10 mouse cellular contexts compared by ENCODE assay signal in the genomic region with DNA sequence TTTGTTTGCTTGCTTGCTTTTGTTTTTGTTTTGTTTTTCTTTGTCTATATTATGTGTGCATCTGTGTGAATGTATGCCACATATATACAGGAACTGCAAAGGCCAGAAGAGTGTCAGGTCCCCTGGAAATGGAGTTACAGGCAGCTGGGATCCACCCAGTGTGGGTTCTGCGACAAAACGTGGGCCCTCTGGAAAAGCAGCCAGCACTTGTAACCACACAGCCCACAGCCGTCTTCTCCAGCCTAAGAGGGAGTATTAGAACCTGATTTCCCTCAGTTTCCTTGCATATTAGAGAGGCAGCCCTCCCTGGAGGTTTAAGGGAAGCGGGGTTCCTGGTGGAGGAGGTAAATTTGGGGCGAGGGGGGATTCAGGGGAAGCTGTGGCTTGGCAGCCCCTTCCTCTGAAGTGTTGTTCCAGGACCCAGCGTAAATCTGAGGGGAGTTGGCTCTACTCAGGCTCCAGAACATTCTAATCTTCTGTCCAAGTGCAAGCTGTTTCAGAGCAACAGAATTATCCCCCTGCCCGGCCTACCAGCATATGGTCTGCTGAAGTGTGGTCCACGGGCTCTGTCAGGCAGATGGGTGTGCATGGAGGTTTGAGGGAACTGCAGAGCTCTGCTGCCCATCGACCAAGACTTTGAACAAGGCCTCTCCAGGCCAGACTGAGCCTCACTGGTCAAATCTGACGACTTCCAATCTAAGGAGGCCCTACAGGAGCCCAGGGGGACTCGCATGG.
DNase-seq lines count a peak whose midpoint lies in the region; ATAC-seq and TF ChIP-seq lines count a peak whose summit lies in the region.
"Had no signal": no experiment of that assay in that cellular context is flagged by ENCODE, and none has a peak within 500 bp of the region (broad histone marks: within the 10 kb centered on the region; RNA-seq: fewer than 3 reads in every experiment).

No protein-coding gene starts in this region.

- peaks cover 45% of the 10 kb centered on the region for H3K4me1 ChIP-seq in liver, embryonic 12.5 days
- H3K4me1 ChIP-seq in liver, postnatal 0 days (ENCODE audit: insufficient read depth), result peaks cover 8% of the 10 kb centered on the region; the same call in 1 of the 2 replicates
- H3K4me1 ChIP-seq in forebrain, embryonic 10.5 days, result peaks cover 91% of the 10 kb centered on the region
- peaks cover 35% of the 10 kb centered on the region for H3K4me1 ChIP-seq in hindbrain, postnatal 0 days (ENCODE audit: insufficient read depth, low read length)
- peaks cover 72% of the 10 kb centered on the region for H3K4me1 ChIP-seq in olfactory bulb, adult 2 months (ENCODE audit: control insufficient read depth, insufficient read depth, low read length)

- no peaks in the 10 kb centered on the region for H3K36me3 ChIP-seq in liver, embryonic 12.5 days
- H3K36me3 ChIP-seq in liver, postnatal 0 days (replicated peaks; ENCODE audit: insufficient read depth, low read length), result no peaks in the 10 kb centered on the region
- no peaks in the 10 kb centered on the region for H3K36me3 ChIP-seq in forebrain, embryonic 10.5 days (replicated peaks)
- H3K36me3 ChIP-seq in hindbrain, postnatal 0 days (ENCODE audit: insufficient read depth, low read length), result no peaks in the 10 kb centered on the region

- peaks cover 25% of the 10 kb centered on the region for H3K27me3 ChIP-seq in liver, embryonic 12.5 days (replicated peaks)
- peaks cover 12% of the 10 kb centered on the region; the same call in 1 of the 2 replicates for H3K27me3 ChIP-seq in liver, postnatal 0 days (ENCODE audit: insufficient read depth, low read length)
- peaks cover 93% of the 10 kb centered on the region for H3K27me3 ChIP-seq in forebrain, embryonic 10.5 days (ENCODE audit: poor library complexity, severe bottlenecking)
- H3K27me3 ChIP-seq in hindbrain, postnatal 0 days (ENCODE audit: insufficient read depth, low read length), result no peaks in the 10 kb centered on the region

- DNase-seq in liver, postnatal 0 days, result no peak
- no peak for DNase-seq in forebrain, embryonic 10.5 days (ENCODE audit: extremely low spot score, low spot score)
- peak; percentile 46 for DNase-seq in hindbrain, postnatal 0 days (ENCODE audit: low spot score)
- no peak for DNase-seq in embryo, embryonic 9.5 days (ENCODE audit: extremely low spot score)
- no peak for DNase-seq in testis, postnatal 14 days (ENCODE audit: low spot score)
- no peak for DNase-seq in layer of hippocampus, adult 8-10 months (ENCODE audit: low spot score in 2 of 2)
- DNase-seq: heart, postnatal 10 days had no signal

- 64% methylated on average over 11 of the region's 11 CpGs for WGBS in liver, embryonic 12.5 days (ENCODE audit: insufficient replicate concordance)
- WGBS in liver, postnatal 0 days (ENCODE audit: insufficient replicate concordance), result 69% methylated on average over 11 of the region's 11 CpGs
- WGBS in forebrain, embryonic 10.5 days, result 63% methylated on average over 11 of the region's 11 CpGs
- WGBS in hindbrain, postnatal 0 days, result 54% methylated on average over 11 of the region's 11 CpGs
- WGBS in olfactory bulb, adult 2 months, result 54% methylated on average over 11 of the region's 11 CpGs

- TF ChIP-seq CTCF in liver, postnatal 0 days (IDR thresholded peaks at IDR 0.05; ENCODE audit: low read depth), result no peak
- no peak for TF ChIP-seq CTCF in hindbrain, postnatal 0 days (IDR thresholded peaks at IDR 0.05; ENCODE audit: low read depth)
- TF ChIP-seq CTCF in olfactory bulb, adult 2 months (IDR thresholded peaks at IDR 0.05; ENCODE audit: insufficient read depth, low read depth, low read length), result no peak

- H3K4me2 ChIP-seq in liver, embryonic 12.5 days, result no peak overlapping the region
- H3K4me2 ChIP-seq in liver, postnatal 0 days (ENCODE audit: low read depth, low read length), result no peak overlapping the region
- no peak overlapping the region for H3K4me2 ChIP-seq in hindbrain, postnatal 0 days (ENCODE audit: low read depth, low read length)

- no peak for TF ChIP-seq POLR2A in olfactory bulb, adult 2 months (IDR thresholded peaks at IDR 0.05; ENCODE audit: insufficient read depth, low read depth, low read length)

- H3K4me3 ChIP-seq in liver, embryonic 12.5 days, result no peak overlapping the region
- H3K4me3 ChIP-seq in liver, postnatal 0 days (ENCODE audit: low read depth, low read length), result no peak overlapping the region
- H3K4me3 ChIP-seq in forebrain, embryonic 10.5 days, result no peak overlapping the region
- no peak overlapping the region for H3K4me3 ChIP-seq in hindbrain, postnatal 0 days (ENCODE audit: low read length)
- no peak overlapping the region for H3K4me3 ChIP-seq in olfactory bulb, adult 2 months (ENCODE audit: insufficient read depth, low read depth, low read length)

- H3K9ac ChIP-seq in liver, embryonic 12.5 days, result no peak overlapping the region
- H3K9ac ChIP-seq in liver, postnatal 0 days (replicated peaks), result no peak overlapping the region
- H3K9ac ChIP-seq in hindbrain, postnatal 0 days (replicated peaks; ENCODE audit: low read length), result no peak overlapping the region

- TF ChIP-seq EP300 in liver, postnatal 0 days (IDR thresholded peaks at IDR 0.05; ENCODE audit: low read depth), result no peak

- peak overlapping the region; percentile 4; the same call in 1 of the 2 replicates for H3K27ac ChIP-seq in liver, embryonic 12.5 days
- no peak overlapping the region for H3K27ac ChIP-seq in liver, postnatal 0 days (ENCODE audit: low read depth)
- peak overlapping the region; percentile 85 for H3K27ac ChIP-seq in forebrain, embryonic 10.5 days
- peak overlapping the region; percentile 75 for H3K27ac ChIP-seq in hindbrain, postnatal 0 days
- H3K27ac ChIP-seq in olfactory bulb, adult 2 months (ENCODE audit: insufficient read depth, low read depth, low read length), result peak overlapping the region; percentile 88

- no peaks in the 10 kb centered on the region for H3K9me3 ChIP-seq in liver, embryonic 12.5 days (replicated peaks)
- no peaks in the 10 kb centered on the region for H3K9me3 ChIP-seq in liver, postnatal 0 days (ENCODE audit: low read length)
- no peaks in the 10 kb centered on the region for H3K9me3 ChIP-seq in forebrain, embryonic 10.5 days
- H3K9me3 ChIP-seq in hindbrain, postnatal 0 days (ENCODE audit: low read length), result no peaks in the 10 kb centered on the region

- no peak for ATAC-seq in liver, embryonic 12.5 days
- no peak for ATAC-seq in liver, postnatal 0 days
- no peak for ATAC-seq in hindbrain, postnatal 0 days
- ATAC-seq: CD4-positive, CD25-positive, alpha-beta regulatory T cell, adult 4 months had no signal
